Mouse (Mus musculus) thymus, postnatal 10 days (tissue): ENCODE data around the gene Dbn1.

Experiments
- DNase-seq, 2 experiments: peaks; one replicate each; pipeline ENCODE4 v3.0.0; 2021; ENCODE audit warnings: low spot score in 2 of 2

The Dbn1 gene

DNA sequence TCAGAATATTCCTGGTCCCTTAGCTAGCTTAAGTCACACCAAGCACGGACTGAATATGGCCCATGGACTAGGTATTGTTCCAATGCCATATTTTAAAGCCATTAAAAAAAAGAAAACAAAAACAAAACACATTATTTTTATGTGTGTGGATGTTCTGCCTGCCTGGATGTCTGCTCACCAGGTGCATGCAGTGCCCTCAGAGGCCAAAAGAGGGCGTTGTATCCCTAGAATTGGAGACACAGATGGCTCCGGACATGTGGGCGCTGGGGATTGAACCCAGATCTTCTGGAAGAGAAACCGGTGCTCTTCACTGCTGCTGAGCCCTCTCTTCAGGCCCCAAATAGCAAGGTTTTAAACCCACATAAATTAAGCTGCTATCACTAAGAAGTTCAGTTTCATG, 9.9 kb downstream of the Dbn1 start:
- no peak for DNase-seq

- no peak for DNase-seq
These were observed 10.4 kb downstream of the Dbn1 start for GRCm38 (mm10) chr13:55477492-55477891.

GRCm38 (mm10) chr13:55476256-55476655, 11.7 kb downstream of the Dbn1 start:
- DNase-seq = no peak

GRCm38 (mm10) chr13:55475750-55476149, 12.2 kb downstream of the Dbn1 start:
- no peak for DNase-seq

GRCm38 (mm10) chr13:55474621-55475069, 13.3 kb downstream of the Dbn1 start:
- no peak for DNase-seq

DNA sequence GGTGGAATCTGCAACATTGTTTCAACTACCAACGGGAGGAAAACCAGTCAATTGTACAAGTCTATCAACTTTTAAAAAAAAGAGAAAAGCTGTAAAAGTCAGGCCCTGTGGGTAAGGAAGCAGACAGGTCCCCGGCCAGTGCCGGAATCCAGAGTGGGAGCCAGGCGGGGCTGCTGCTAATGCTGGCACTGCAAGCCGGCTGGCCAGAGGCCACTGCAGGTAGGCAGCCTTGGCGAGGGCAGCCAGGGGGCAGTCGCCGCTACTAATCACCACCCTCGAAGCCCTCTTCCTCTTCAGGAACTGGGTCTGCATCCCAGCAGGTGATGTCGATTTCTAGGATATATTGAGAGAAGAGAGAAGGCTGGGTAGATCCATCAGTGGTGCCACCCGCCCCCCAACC, 13.9 kb downstream of the Dbn1 start:
- no peak for DNase-seq

- DNase-seq = peak in 1 of 2 experiments; percentile 47
These were observed 14.7 kb downstream of the Dbn1 start for GRCm38 (mm10) chr13:55473076-55473831.

DNA sequence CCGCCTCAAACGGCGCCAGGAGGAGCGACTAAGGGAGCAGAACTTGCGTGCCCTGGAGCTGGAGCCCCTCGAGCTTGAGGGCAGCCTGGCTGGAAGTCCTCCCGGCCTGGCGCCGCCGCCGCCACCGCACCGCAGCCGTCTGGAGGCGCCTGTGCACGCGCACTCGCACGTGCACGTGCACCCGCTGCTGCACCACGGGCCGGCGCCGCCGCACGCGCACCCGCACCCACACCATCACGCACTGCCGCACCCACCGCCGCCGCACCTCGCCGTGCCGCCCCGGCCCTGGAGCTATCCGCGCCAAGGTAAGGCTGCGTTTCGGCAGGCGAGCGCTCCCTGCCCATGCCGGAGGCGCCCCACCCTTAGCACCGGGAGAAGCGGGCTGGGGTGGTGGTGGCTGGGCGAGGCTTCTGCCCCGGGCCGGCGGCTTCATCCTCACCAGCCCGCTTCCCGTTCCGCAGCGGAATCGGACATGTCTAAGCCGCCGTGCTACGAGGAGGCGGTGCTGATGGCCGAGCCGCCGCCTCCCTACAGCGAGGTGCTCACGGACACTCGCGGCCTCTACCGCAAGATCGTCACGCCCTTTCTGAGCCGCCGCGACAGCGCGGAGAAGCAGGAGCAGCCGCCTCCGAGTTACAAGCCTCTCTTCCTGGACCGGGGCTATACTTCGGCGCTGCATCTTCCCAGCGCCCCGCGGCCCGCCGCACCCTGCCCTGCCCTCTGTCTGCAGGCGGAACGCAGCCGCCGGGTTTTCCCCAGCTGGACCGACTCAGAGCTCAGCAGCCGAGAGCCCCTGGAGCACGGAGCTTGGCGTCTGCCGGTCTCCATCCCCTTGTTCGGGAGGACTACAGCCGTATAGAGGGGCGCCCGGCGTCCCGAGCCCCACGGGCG, 15.5 kb downstream of the Dbn1 start:
- DNase-seq = peak in 1 of 2 experiments; percentile 21

GRCm38 (mm10) chr13:55471819-55472131, 16.1 kb downstream of the Dbn1 start:
- DNase-seq = no peak

DNA sequence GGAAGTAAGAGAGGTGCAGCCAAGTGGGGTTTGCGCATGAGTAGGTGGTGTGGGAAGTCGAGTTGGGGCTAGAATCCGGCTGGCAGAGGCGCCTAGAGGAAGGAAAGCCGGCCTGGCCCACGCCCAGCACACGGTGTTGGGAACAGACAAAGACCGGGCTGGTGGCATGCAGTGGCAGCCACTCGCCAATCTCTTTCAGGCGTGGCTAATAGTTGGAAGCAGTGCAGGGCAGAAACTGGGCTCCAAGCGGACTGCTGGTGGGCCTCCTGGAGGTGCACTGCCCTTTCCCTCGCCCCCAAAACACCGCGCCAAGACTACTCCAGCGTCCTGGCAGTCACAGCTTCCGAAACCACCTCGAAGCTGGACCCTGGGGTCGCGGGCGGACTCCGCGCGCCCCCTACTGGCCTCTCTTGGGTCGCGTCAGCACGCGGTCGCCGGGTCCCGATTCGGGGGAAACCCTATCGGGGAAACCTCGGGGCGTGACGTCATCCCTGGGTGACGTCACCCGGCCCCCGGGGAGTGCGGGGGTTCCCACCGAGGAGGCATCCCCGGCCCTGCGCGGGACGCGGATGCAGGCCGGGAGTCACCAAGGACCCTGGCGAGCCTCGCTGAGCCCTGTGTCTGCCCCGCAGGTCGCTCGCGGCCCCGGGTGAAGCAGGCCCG, 16.6 kb downstream of the Dbn1 start:
- peak; percentile 73 to 86 for DNase-seq

DNA sequence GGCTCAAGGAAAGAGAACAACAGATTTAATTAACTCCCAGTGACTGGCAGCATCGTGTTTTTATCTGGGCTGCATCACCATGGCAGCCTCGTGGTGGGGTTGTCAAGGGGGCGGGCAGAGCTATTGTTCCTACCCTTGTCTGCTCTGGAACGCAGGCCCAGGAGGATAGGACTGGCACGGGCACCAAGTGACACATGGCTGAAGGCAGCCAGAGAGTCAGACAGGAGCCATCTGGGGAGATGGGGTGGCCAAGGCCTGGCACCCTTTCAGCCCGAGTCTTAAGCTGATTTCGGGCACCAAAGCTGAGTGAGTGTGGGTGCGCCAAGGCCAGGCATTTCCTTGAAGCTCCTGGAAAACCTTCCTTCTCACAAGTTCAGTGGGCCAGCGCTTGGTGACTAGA, 17.5 kb downstream of the Dbn1 start:
- DNase-seq = peak in 1 of 2 experiments; percentile 8

DNA sequence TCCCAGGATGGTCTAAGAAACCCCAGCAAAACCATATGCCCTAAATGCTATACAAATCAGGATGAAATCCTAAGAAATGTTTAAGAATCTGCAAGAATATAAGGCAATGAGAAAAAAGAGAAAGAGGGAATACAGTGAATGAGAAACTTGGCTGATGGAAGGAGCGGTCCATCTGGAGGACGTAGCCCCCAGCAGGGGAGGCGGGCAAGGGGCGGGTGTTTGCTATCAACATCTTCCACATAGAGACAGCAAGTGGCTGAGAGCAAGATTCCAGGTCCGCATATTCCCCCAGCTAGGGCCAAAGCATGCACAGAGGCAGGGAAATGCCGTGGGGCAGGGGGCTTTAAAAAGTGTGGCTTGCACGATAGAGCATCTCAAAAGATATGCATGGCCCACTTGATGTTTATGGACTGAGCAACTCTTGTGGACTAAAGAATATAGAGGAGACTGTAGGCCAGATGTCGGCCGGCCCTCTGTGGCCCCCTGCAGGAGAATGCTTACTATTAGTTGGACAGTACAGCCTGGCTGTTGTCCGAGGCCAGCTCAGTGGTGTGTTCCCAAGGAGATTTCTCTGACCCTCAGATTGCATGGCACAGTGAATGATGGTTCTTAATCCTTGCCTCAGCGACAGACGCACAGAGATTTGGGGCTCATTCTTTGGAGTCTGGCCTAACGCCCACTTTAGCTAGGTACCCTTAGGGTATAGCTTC, 18.9 kb downstream of the Dbn1 start:
- no peak for DNase-seq

- no peak for DNase-seq
These were observed 22.0 kb downstream of the Dbn1 start for GRCm38 (mm10) chr13:55465830-55466440.

GRCm38 (mm10) chr13:55465184-55465583, 22.7 kb downstream of the Dbn1 start:
- peak in 1 of 2 experiments; percentile 11 for DNase-seq

DNA sequence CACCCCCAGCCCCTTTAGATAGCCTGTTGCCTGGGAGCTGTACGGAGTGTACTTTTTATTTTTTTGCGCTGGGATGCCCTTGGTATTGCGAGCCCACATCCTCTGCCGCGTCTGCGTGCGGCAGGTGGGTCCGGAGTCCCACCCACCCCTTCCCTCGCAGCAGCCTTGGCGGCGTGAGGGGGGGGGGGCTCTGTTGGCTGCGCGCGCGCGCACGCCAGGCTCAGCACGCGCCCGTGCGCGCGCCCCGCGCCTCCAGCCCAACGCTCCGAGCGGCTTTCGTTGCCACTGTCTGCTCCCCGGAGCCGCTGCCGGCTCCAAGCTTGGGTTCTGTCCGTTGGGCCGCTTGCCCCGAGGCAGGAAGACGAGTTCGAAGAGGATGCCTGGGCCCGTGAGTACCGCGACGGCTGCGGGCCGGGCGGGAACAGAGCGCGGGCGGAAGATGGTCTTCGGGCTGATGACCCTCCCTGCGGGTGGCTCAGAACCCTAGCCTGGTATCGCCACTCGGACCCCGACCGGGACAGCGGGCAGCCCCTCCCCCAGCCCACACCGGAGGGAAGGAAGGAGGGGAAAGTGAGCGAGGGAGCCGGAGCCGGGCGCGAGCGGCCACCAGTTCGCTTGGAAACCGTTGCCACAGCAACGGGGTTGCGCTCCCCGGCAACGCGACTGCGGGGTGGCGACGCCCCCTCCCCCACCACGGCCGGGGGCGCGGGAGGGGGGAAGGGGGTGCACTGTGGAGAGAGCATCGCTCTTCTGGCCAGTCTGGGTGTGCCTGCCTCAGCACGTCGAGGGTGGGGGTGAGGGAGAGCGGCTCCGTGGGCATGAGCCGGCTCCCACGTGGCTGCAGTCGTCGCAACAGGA, 23.7 kb downstream of the Dbn1 start, which contains the start of gene Prr7:
Gene Prr7, plus strand, starts transcription at position 241 of the 858 bp plus-strand sequence.
- peak; percentile 66 to 71 for DNase-seq

DNA sequence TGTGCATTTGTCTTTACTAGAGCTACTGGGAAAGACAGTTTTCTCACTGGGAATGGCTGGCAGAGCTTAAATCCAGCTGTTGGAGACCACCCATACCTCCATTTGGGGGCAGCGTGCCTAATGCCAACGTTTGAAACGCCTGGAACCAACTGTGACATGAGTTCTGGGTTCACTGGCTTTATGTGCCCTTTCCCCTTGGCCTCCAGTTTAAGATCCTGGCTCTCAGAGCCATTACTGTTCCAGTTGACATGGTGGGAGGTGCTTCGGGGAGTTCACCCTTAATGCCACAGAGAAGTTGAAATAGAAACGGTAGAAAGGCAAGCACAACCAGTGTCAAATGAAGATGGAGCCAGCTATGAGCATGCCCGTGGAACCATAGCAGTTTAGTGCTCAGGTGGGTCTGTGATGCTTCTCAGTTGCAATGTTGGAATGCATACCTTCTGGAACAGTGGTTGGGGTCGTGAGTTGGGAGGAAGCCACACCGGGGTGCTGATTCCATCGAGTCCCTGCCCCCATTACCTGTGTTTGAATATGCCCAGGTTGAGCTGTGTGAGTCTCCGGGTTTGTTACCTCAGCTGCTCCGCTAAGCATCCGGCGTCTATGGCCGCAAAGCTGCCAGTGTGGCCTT, 24.4 kb downstream of the Dbn1 start:
- peak; percentile 5 to 55 for DNase-seq

DNA sequence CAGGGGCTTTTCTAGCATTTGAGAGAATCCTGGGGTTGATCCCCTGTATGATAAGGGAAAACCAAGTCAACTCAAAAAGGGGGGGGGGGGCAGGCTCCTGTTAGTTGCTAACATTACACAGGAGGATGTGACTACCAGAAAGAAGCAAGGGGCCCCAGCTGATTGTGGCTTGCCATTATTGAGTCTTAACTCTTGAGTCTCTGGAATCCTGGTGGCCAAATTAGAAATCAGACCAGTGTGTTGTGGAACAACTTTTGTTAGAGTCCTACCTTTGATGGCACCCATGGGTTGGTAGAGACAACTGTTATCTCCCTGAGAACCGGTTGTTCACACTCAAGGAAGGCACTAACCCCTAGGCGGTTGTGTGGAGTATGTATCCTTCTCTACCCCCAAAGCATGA, 24.9 kb downstream of the Dbn1 start:
- DNase-seq = peak in 1 of 2 experiments; percentile 5

DNA sequence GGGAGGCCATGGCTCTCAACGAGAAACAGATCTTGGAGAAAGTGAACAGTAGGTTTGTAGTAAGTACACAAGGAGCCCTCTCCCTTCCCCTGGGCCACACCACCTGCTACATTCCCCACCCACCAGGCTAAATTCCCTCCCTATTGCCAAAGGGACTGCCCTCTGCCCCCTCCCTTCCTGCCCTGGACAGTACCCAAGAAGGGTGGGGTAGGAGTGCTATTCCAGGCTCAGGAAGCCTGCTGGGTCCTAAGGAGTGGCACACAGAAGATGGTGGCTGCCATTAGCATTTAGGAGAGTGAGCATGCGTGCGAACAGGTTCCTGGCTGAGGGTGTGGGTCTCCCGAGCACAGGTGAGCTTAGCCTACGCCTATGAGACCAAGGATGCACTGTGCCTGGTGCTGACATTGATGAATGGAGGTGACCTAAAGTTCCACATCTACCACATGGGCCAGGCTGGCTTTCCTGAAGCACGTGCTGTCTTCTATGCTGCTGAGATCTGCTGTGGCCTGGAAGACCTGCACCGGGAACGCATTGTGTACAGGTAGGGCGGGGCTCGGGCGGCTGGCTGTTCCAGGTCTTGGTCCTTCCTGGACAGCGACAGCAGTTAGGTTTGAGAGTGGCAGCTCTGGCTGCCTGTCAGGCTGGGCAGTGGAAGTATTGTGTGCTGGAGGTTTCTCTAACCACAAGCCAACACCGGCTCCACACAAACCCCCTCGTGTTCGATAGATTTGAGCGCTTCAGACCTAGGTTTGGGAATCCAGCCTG, 35.9 kb downstream of the Dbn1 start:
- no peak for DNase-seq

DNA sequence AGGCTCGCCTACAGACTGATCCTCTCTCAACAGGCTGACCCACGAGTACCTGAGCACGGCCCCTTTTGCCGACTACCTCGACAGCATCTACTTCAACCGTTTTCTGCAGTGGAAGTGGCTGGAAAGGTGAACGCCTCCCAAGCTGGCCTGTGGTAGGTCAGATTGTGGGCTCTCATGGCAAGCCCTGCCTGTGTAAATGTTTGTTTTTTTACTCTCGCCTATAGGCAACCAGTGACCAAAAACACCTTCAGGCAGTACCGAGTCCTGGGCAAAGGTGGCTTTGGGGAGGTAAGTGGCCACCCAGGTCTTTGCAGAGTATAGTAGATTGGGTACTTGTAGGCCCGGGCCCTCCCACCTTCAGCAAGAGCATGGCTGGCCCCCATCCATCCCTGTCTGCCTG, 36.6 kb downstream of the Dbn1 start:
- no peak for DNase-seq
